In the genomic region with DNA sequence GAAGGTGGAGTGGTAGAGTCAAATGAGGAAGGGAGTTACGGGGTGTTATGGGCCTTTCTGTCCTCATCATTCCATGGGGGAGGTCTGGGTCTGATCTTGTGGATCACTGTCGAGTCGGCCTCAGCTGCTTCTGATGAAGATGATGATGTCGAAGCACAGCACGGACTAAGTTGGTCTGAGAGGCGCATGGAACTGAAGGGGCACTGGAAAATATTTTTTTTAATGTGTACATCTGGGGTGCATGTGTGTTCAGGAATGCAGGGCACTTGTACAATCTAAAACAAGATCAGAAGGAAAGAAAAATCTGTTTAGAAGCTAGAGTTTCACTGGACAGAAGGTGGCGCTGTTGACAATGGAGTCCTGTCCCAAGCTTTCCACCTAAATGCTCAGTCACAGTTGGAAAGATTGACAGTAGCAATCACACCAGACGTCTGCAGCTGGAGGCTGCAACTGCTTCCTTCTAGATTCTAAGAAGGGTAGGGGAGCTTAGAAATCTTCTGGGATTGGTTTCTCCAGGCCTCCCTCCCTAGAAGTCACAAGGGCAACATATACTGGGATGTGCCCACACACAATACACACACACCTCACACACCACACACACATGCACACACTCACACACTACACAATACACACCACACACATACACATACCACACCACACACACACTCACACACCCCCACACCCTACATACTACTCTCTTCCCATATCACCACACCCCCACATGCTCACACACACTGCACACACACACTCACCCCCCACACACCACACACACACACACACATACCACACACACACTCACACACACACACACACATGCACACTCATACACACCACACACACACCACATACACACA, we compare ENCODE assay signal across 8 mouse cellular contexts. TPM values are rescaled to one million over a fixed set of nuclear protein-coding genes. Genes with fewer than 3 reads are reported as not detected.
DNase-seq lines count a peak whose midpoint lies in the region; ATAC-seq and TF ChIP-seq lines count a peak whose summit lies in the region.

No protein-coding gene starts in this region.

- DNase-seq in 3134 (ENCODE audit: extremely low read depth, insufficient read length, low spot score) = peak; percentile 30
- peak; percentile 56 to 62 for DNase-seq in B cell, adult 2 months
- DNase-seq in cerebellum, adult 8-10 months = peak; percentile 59
- DNase-seq in kidney, adult 2 months = peak; percentile 74
- DNase-seq in liver, adult 2 months (ENCODE audit: extremely low read depth, low read depth, low spot score) = peak; percentile 59
- DNase-seq in neural tube, embryonic 10.5 days (ENCODE audit: extremely low spot score, low spot score) = peak; percentile 43
- DNase-seq in urinary bladder, adult 18-20 months (ENCODE audit: low spot score in 2 of 2) = no peak

- H3K4me1 ChIP-seq in forebrain, embryonic 16.5 days (replicated peaks; ENCODE audit: control insufficient read depth, insufficient read depth, low read length) = no peaks in the 10 kb centered on the region
- no peaks in the 10 kb centered on the region for H3K4me1 ChIP-seq in kidney, adult 2 months (ENCODE audit: control insufficient read depth, insufficient read depth, low read length)
- peaks cover 8% of the 10 kb centered on the region; the same call in 1 of the 2 replicates for H3K4me1 ChIP-seq in liver, adult 2 months (ENCODE audit: control insufficient read depth, insufficient read depth, low read length)

- TF ChIP-seq POLR2A in kidney, adult 2 months (IDR thresholded peaks at IDR 0.05; ENCODE audit: low read depth, low read length) = no peak
- TF ChIP-seq POLR2A in liver, adult 2 months (IDR thresholded peaks at IDR 0.05; ENCODE audit: extremely low read depth, insufficient read depth, low read length) = no peak

- no peaks in the 10 kb centered on the region for H3K79me2 ChIP-seq in liver, adult 2 months (ENCODE audit: control insufficient read depth, insufficient read depth, low read length)

- no peaks in the 10 kb centered on the region for H3K27me3 ChIP-seq in forebrain, embryonic 16.5 days (replicated peaks; ENCODE audit: control insufficient read depth, insufficient read depth, low read length)
- H3K27me3 ChIP-seq in kidney, adult 2 months (replicated peaks; ENCODE audit: control insufficient read depth, insufficient read depth, low read length) = no peaks in the 10 kb centered on the region
- H3K27me3 ChIP-seq in liver, adult 2 months (ENCODE audit: control insufficient read depth, insufficient read depth, low read length) = no peaks in the 10 kb centered on the region

- ATAC-seq in forebrain, embryonic 16.5 days = peak; percentile 54

- H3K4me3 ChIP-seq in forebrain, embryonic 16.5 days (replicated peaks; ENCODE audit: low read length) = no peak overlapping the region
- no peak overlapping the region for H3K4me3 ChIP-seq in kidney, adult 2 months (ENCODE audit: insufficient read depth, low read depth, low read length)
- no peak overlapping the region for H3K4me3 ChIP-seq in liver, adult 2 months (ENCODE audit: insufficient read depth, low read depth, low read length)

- peak; percentile 53 for TF ChIP-seq CTCF in kidney, adult 2 months (conservative IDR thresholded peaks at IDR 0.05; ENCODE audit: insufficient read depth, insufficient read length, low read depth, low read length)
- TF ChIP-seq CTCF in liver, adult 2 months (IDR thresholded peaks at IDR 0.05; ENCODE audit: low read depth, low read length) = peak; percentile 32; the same call in 1 of the 2 replicates

- no peak overlapping the region for H3K4me2 ChIP-seq in forebrain, embryonic 16.5 days (ENCODE audit: low read length)

- H3K9me3 ChIP-seq in forebrain, embryonic 16.5 days (ENCODE audit: control insufficient read depth, low read length) = no peaks in the 10 kb centered on the region

- H3K27ac ChIP-seq in forebrain, embryonic 16.5 days (ENCODE audit: low read length) = no peak overlapping the region
- H3K27ac ChIP-seq in kidney, adult 2 months (ENCODE audit: insufficient read depth, low read depth, low read length) = no peak overlapping the region
- no peak overlapping the region for H3K27ac ChIP-seq in liver, adult 2 months (replicated peaks; ENCODE audit: insufficient read depth, low read depth, low read length)

- no peak overlapping the region for H3K9ac ChIP-seq in forebrain, embryonic 16.5 days (replicated peaks; ENCODE audit: low read depth, low read length)
- H3K9ac ChIP-seq in liver, adult 2 months (ENCODE audit: low read depth, low read length) = no peak overlapping the region

- 36% methylated on average over 8 of the region's 8 CpGs for WGBS in forebrain, embryonic 16.5 days
- WGBS in kidney, adult 2 months = 40% methylated on average over 8 of the region's 8 CpGs
- WGBS in liver, adult 2 months = 61% methylated on average over 8 of the region's 8 CpGs

- no peaks in the 10 kb centered on the region for H3K36me3 ChIP-seq in forebrain, embryonic 16.5 days (ENCODE audit: control insufficient read depth, insufficient read depth)
- H3K36me3 ChIP-seq in kidney, adult 2 months (ENCODE audit: control insufficient read depth, insufficient read depth, low read length) = no peaks in the 10 kb centered on the region
- H3K36me3 ChIP-seq in liver, adult 2 months (ENCODE audit: control insufficient read depth, insufficient read depth, low read length) = no peaks in the 10 kb centered on the region

RNA-seq across cellular contexts. Expression of a gene that starts 6.9 kb away (rescaled TPM):
- 1.8 TPM in 2 replicates for polyA plus RNA-seq in forebrain, embryonic 16.5 days (2015; fragmentation: Nextera tagmentation; extraction: Ambion mirVana)
- 2.7 and 3.2 TPM in 2 replicates for polyA plus RNA-seq in kidney, adult 2 months (2012; rRNA removed)
- total RNA-seq in liver, adult 2 months (2014; rRNA removed) = 2.8 and 3.8 TPM in 2 replicates
- 1.6 and 2.4 TPM in 2 replicates for polyA plus RNA-seq in liver, adult 2 months (2012; rRNA removed)

RNA-seq across cellular contexts. Expression of a gene that starts 59.4 kb away (rescaled TPM):
- 43.2 and 44.0 TPM in 2 replicates for polyA plus RNA-seq in forebrain, embryonic 16.5 days (2015; fragmentation: Nextera tagmentation; extraction: Ambion mirVana)
- 87.6 and 128 TPM in 2 replicates for polyA plus RNA-seq in kidney, adult 2 months (2012; rRNA removed)
- total RNA-seq in liver, adult 2 months (2014; rRNA removed) = 50.7 and 74.5 TPM in 2 replicates
- 64.7 and 66.9 TPM in 2 replicates for polyA plus RNA-seq in liver, adult 2 months (2012; rRNA removed)

Comparison
In these comparisons a context has a peak if more than half of its experiments do, and no peak if none do; other contexts are left out.
1. DNase-seq: peak in 3134 (single experiment), B cell, adult 2 months (2 of 2), cerebellum, adult 8-10 months (single experiment), kidney, adult 2 months (single experiment), liver, adult 2 months (single experiment) and neural tube, embryonic 10.5 days (single experiment); none in urinary bladder, adult 18-20 months (0 of 2).